ENCODE assay signal across 9 mouse cellular contexts in genomic region chr7:4842634-4843131, GRCm38 (mm10). TPM values are rescaled to one million over a fixed set of nuclear protein-coding genes. Genes with fewer than 3 reads are reported as not detected.
DNase-seq lines count a peak whose midpoint lies in the region; ATAC-seq and TF ChIP-seq lines count a peak whose summit lies in the region.
"Had no signal": no experiment of that assay in that cellular context is flagged by ENCODE, and none has a peak within 500 bp of the region (broad histone marks: within the 10 kb centered on the region; RNA-seq: fewer than 3 reads in every experiment).

No protein-coding gene starts in this region.

- H3K4me3 ChIP-seq in forebrain, embryonic 12.5 days (replicated peaks): peak overlapping the region; percentile 54
- H3K4me3 ChIP-seq in midbrain, embryonic 12.5 days: peak overlapping the region; percentile 58
- H3K4me3 ChIP-seq in stomach, postnatal 0 days (ENCODE audit: low read depth, low read length): peak overlapping the region; percentile 20

- no peak for TF ChIP-seq EP300 in stomach, postnatal 0 days (optimal IDR thresholded peaks at IDR 0.05)

- H3K27ac ChIP-seq in forebrain, embryonic 12.5 days: peak overlapping the region; percentile 74
- H3K27ac ChIP-seq in midbrain, embryonic 12.5 days (replicated peaks): 0 out of 2 replicates have a peak overlapping the region, but pooled peaks have one; percentile 7
- H3K27ac ChIP-seq in stomach, postnatal 0 days (replicated peaks): no peak overlapping the region

- DNase-seq in frontal cortex, adult 2 months (ENCODE audit: extremely low spot score in 1 of 2, low spot score in 1 of 2): peak; percentile 28 to 63
- peak; percentile 31 to 59 for DNase-seq in layer of hippocampus, postnatal 10 days (ENCODE audit: low spot score in 2 of 2)
- peak; percentile 60 for DNase-seq in stomach, postnatal 0 days (ENCODE audit: low spot score)
- no peak for DNase-seq in spleen, postnatal 4 days (ENCODE audit: low spot score in 2 of 2)

- no peak for TF ChIP-seq CTCF in stomach, postnatal 0 days (IDR thresholded peaks at IDR 0.05; ENCODE audit: low read depth)

- ATAC-seq in frontal cortex, adult (ENCODE audit: low TSS enrichment): no peak
- peak; percentile 74 for ATAC-seq in CD4-positive, CD25-positive, alpha-beta regulatory T cell, adult 4 months
- peak; percentile 51 for ATAC-seq in forebrain, embryonic 12.5 days (ENCODE audit: low FRiP score)
- ATAC-seq in midbrain, embryonic 12.5 days (ENCODE audit: low FRiP score, low read depth): peak; percentile 50
- ATAC-seq in stomach, postnatal 0 days (ENCODE audit: low FRiP score, low TSS enrichment): peak; percentile 50; the same call in 1 of the 2 replicates

- H3K27me3 ChIP-seq in forebrain, embryonic 12.5 days: peaks cover 53% of the 10 kb centered on the region
- H3K27me3 ChIP-seq in midbrain, embryonic 12.5 days: peaks cover 69% of the 10 kb centered on the region
- H3K27me3 ChIP-seq in stomach, postnatal 0 days (ENCODE audit: control insufficient read depth, insufficient read depth, low read length): peaks cover 4% of the 10 kb centered on the region; the same call in 1 of the 2 replicates

- peak overlapping the region; percentile 63 for H3K9ac ChIP-seq in forebrain, embryonic 12.5 days
- H3K9ac ChIP-seq in midbrain, embryonic 12.5 days (replicated peaks): peak overlapping the region; percentile 64; the same call in 1 of the 2 replicates
- H3K9ac ChIP-seq in stomach, postnatal 0 days (ENCODE audit: low read length): peak overlapping the region; percentile 23; the same call in 1 of the 2 replicates

- H3K4me1 ChIP-seq in forebrain, embryonic 12.5 days: peaks cover 33% of the 10 kb centered on the region
- H3K4me1 ChIP-seq in midbrain, embryonic 12.5 days: peaks cover 34% of the 10 kb centered on the region
- H3K4me1 ChIP-seq in stomach, postnatal 0 days (replicated peaks; ENCODE audit: control insufficient read depth, insufficient read depth): peaks cover 2% of the 10 kb centered on the region; the same call in 1 of the 2 replicates

- no peaks in the 10 kb centered on the region for H3K36me3 ChIP-seq in forebrain, embryonic 12.5 days (replicated peaks)
- no peaks in the 10 kb centered on the region for H3K36me3 ChIP-seq in midbrain, embryonic 12.5 days
- no peaks in the 10 kb centered on the region for H3K36me3 ChIP-seq in stomach, postnatal 0 days (ENCODE audit: control insufficient read depth, insufficient read depth, low read length)

- H3K9me3 ChIP-seq in forebrain, embryonic 12.5 days: no peaks in the 10 kb centered on the region
- no peaks in the 10 kb centered on the region for H3K9me3 ChIP-seq in midbrain, embryonic 12.5 days
- no peaks in the 10 kb centered on the region for H3K9me3 ChIP-seq in stomach, postnatal 0 days (ENCODE audit: control insufficient read depth, low read length)

- peak overlapping the region; percentile 97 for H3K4me2 ChIP-seq in forebrain, embryonic 12.5 days
- H3K4me2 ChIP-seq in midbrain, embryonic 12.5 days (replicated peaks): peak overlapping the region; percentile 95
- peak overlapping the region; percentile 40 for H3K4me2 ChIP-seq in stomach, postnatal 0 days (replicated peaks; ENCODE audit: low read depth)

- WGBS in forebrain, embryonic 12.5 days: under 1% methylated on average over 16 of the region's 16 CpGs
- WGBS in midbrain, embryonic 12.5 days: 2% methylated on average over 16 of the region's 16 CpGs
- WGBS in stomach, postnatal 0 days: 4% methylated on average over 16 of the region's 16 CpGs

RNA-seq across cellular contexts. Expression of gene Shisa7, which starts 1.8 kb away (rescaled TPM):
- 149 and 155 TPM in 2 replicates for polyA plus RNA-seq in frontal cortex, adult 2 months (2012; rRNA removed)
- polyA plus RNA-seq in CD4-positive, CD25-positive, alpha-beta regulatory T cell, adult 4 months (2017; shearing (Covaris generic)): under 1 TPM in 1 of 2 experiments, not detected in 1; 0.11 TPM
- polyA plus RNA-seq in forebrain, embryonic 12.5 days (2016; fragmentation: Nextera tagmentation; extraction: Ambion mirVana): 4.0 and 4.6 TPM in 2 replicates
- total RNA-seq in layer of hippocampus, postnatal 10 days (2021): 100 to 1,000 TPM; 107 to 116 TPM
- polyA plus RNA-seq in midbrain, embryonic 12.5 days (2016; fragmentation: Nextera tagmentation; extraction: Ambion mirVana): 3.3 and 4.7 TPM in 2 replicates
- 0.15 and 0.16 TPM in 2 replicates for polyA plus RNA-seq in stomach, postnatal 0 days (2015; fragmentation: Nextera tagmentation; extraction: Ambion mirVana)
- polyA plus RNA-seq: C2C12 had no signal

RNA-seq across cellular contexts. Expression of gene Isoc2b, which starts 27.4 kb away (rescaled TPM):
- 10.6 and 13.8 TPM in 2 replicates for polyA plus RNA-seq in frontal cortex, adult 2 months (2012; rRNA removed)
- polyA plus RNA-seq in CD4-positive, CD25-positive, alpha-beta regulatory T cell, adult 4 months (2017; shearing (Covaris generic)): 10 to 100 TPM; 29.1 to 47.3 TPM
- polyA plus RNA-seq in forebrain, embryonic 12.5 days (2016; fragmentation: Nextera tagmentation; extraction: Ambion mirVana): 2.1 and 2.7 TPM in 2 replicates
- total RNA-seq in layer of hippocampus, postnatal 10 days (2021): 1 to 10 TPM; 3.0 to 4.3 TPM
- 4.6 and 5.1 TPM in 2 replicates for polyA plus RNA-seq in midbrain, embryonic 12.5 days (2016; fragmentation: Nextera tagmentation; extraction: Ambion mirVana)
- polyA plus RNA-seq in stomach, postnatal 0 days (2015; fragmentation: Nextera tagmentation; extraction: Ambion mirVana): 17.5 and 21.7 TPM in 2 replicates

RNA-seq across cellular contexts. Expression of gene Ube2s, which starts 30.3 kb away (rescaled TPM):
- 146 and 177 TPM in 2 replicates for polyA plus RNA-seq in frontal cortex, adult 2 months (2012; rRNA removed)
- 10 to 100 TPM; 25.0 to 25.3 TPM for polyA plus RNA-seq in CD4-positive, CD25-positive, alpha-beta regulatory T cell, adult 4 months (2017; shearing (Covaris generic))
- polyA plus RNA-seq in forebrain, embryonic 12.5 days (2016; fragmentation: Nextera tagmentation; extraction: Ambion mirVana): 434 and 445 TPM in 2 replicates
- total RNA-seq in layer of hippocampus, postnatal 10 days (2021): 100 to 1,000 TPM; 129 to 166 TPM
- polyA plus RNA-seq in midbrain, embryonic 12.5 days (2016; fragmentation: Nextera tagmentation; extraction: Ambion mirVana): 384 TPM in 2 replicates
- polyA plus RNA-seq in stomach, postnatal 0 days (2015; fragmentation: Nextera tagmentation; extraction: Ambion mirVana): 95.5 and 111 TPM in 2 replicates

RNA-seq across cellular contexts. Expression of gene Isoc2a, which starts 34.3 kb away (rescaled TPM):
- polyA plus RNA-seq in frontal cortex, adult 2 months (2012; rRNA removed): 10.7 and 12.0 TPM in 2 replicates
- polyA plus RNA-seq in CD4-positive, CD25-positive, alpha-beta regulatory T cell, adult 4 months (2017; shearing (Covaris generic)): under 1 TPM; 0.35 to 0.47 TPM
- polyA plus RNA-seq in forebrain, embryonic 12.5 days (2016; fragmentation: Nextera tagmentation; extraction: Ambion mirVana): 0.70 and 0.89 TPM in 2 replicates
- total RNA-seq in layer of hippocampus, postnatal 10 days (2021): 1 to 10 TPM; 7.2 to 8.2 TPM
- polyA plus RNA-seq in midbrain, embryonic 12.5 days (2016; fragmentation: Nextera tagmentation; extraction: Ambion mirVana): 0.68 and 0.80 TPM in 2 replicates
- 0.56 and 0.67 TPM in 2 replicates for polyA plus RNA-seq in stomach, postnatal 0 days (2015; fragmentation: Nextera tagmentation; extraction: Ambion mirVana)

RNA-seq across cellular contexts. Expression of gene Rpl28, which starts 50.0 kb away (rescaled TPM):
- polyA plus RNA-seq in frontal cortex, adult 2 months (2012; rRNA removed): 306 and 348 TPM in 2 replicates
- polyA plus RNA-seq in CD4-positive, CD25-positive, alpha-beta regulatory T cell, adult 4 months (2017; shearing (Covaris generic)): 100 to 1,000 TPM; 446 to 574 TPM
- 306 and 310 TPM in 2 replicates for polyA plus RNA-seq in forebrain, embryonic 12.5 days (2016; fragmentation: Nextera tagmentation; extraction: Ambion mirVana)
- 100 to 1,000 TPM; 540 to 663 TPM for total RNA-seq in layer of hippocampus, postnatal 10 days (2021)
- 300 and 313 TPM in 2 replicates for polyA plus RNA-seq in midbrain, embryonic 12.5 days (2016; fragmentation: Nextera tagmentation; extraction: Ambion mirVana)
- polyA plus RNA-seq in stomach, postnatal 0 days (2015; fragmentation: Nextera tagmentation; extraction: Ambion mirVana): 322 and 359 TPM in 2 replicates

Comparison
In these comparisons a context has a peak if more than half of its experiments do, and no peak if none do; other contexts are left out.
1. DNase-seq: peak in frontal cortex, adult 2 months (2 of 2), layer of hippocampus, postnatal 10 days (2 of 2) and stomach, postnatal 0 days (single experiment); none in spleen, postnatal 4 days (0 of 2).
2. H3K4me2 ChIP-seq: peak in every context shown above with its lines; median percentile 97 in forebrain, embryonic 12.5 days; 95 in midbrain, embryonic 12.5 days; 40 in stomach, postnatal 0 days.
3. RNA of gene Shisa7, which starts 1.8 kb away (polyA plus RNA-seq): 149 to 155 TPM in frontal cortex, adult 2 months; 4.0 to 4.6 TPM in forebrain, embryonic 12.5 days, 3.3 to 4.7 TPM in midbrain, embryonic 12.5 days, 0.15 to 0.16 TPM in stomach, postnatal 0 days and 0.11 TPM in CD4-positive, CD25-positive, alpha-beta regulatory T cell, adult 4 months; every median in the first group is over 10 times any median in the second.
4. Peak in every context shown above with its lines, with median percentiles within 50 percentile points of each other: H3K4me3 ChIP-seq and H3K9ac ChIP-seq.